Mouse (Mus musculus) myocyte (in vitro differentiated cells): ENCODE results near the gene Htr1b. TPM values are rescaled to one million over a fixed set of nuclear protein-coding genes. Genes with fewer than 3 reads are reported as not detected.

Experiments used
- H3K27me3 ChIP-seq: one replicate; pipeline ENCODE4 v1.6.1; 2011; ENCODE audit not compliant: control insufficient read depth, insufficient read depth, insufficient read length
- H3K36me3 ChIP-seq: one replicate; pipeline ENCODE4 v1.6.1; 2011; ENCODE audit not compliant: control insufficient read depth, insufficient read depth
- H3K4me2 ChIP-seq: one replicate; pipeline ENCODE4 v1.6.1; 2011; ENCODE audit warnings: low read depth, control low read depth
- H3K4me3 ChIP-seq: one replicate; pipeline ENCODE4 v1.5.1; 2011; ENCODE audit warnings: mild to moderate bottlenecking, control low read depth, moderate library complexity
- H3K79me2 ChIP-seq: one replicate; pipeline ENCODE4 v1.6.1; 2011; ENCODE audit not compliant: control insufficient read depth, insufficient read depth
- H3ac ChIP-seq: one replicate; pipeline ENCODE4 v1.6.1; 2011; ENCODE audit not compliant: control insufficient read depth, insufficient read length
- CEBPB ChIP-seq: IDR thresholded peaks from 2 replicates; pipeline ENCODE4 v1.6.1; 2011; ENCODE audit warnings: mild to moderate bottlenecking, moderate library complexity; ENCODE audit not compliant: poor library complexity, insufficient read depth, severe bottlenecking
- E2F4 ChIP-seq: IDR thresholded peaks from one replicate; pipeline ENCODE4 v1.6.1; 2011; ENCODE audit warnings: mild to moderate bottlenecking, control low read depth, moderate library complexity; ENCODE audit not compliant: insufficient read depth
- MAX ChIP-seq: IDR thresholded peaks from one replicate; pipeline ENCODE4 v1.6.1; 2011; ENCODE audit warnings: low read depth, mild to moderate bottlenecking, control low read depth
- MYOD1 ChIP-seq, 3 experiments: IDR thresholded peaks; one replicate each; pipeline ENCODE4 v1.6.1; 2011; ENCODE audit warnings: control low read depth in 2 of 3, low read depth in 2 of 3, mild to moderate bottlenecking in 2 of 3, moderate library complexity in 1 of 3; ENCODE audit not compliant: insufficient read length in 2 of 3, control insufficient read depth in 1 of 3
- MYOG ChIP-seq, 3 experiments: IDR thresholded peaks; one replicate each; pipeline ENCODE4 v1.6.1; 2011; ENCODE audit warnings: control low read depth in 2 of 3, low read depth in 2 of 3, mild to moderate bottlenecking in 2 of 3; ENCODE audit not compliant: insufficient read length in 2 of 3, control insufficient read depth in 1 of 3, insufficient read depth in 1 of 3
- POLR2A ChIP-seq: IDR thresholded peaks from one replicate; pipeline ENCODE4 v1.6.1; 2011; ENCODE audit warnings: low read depth, mild to moderate bottlenecking, control low read depth, moderate library complexity; ENCODE audit not compliant: insufficient read length
- POLR2AphosphoS2 ChIP-seq: IDR thresholded peaks from one replicate; pipeline ENCODE4 v1.6.1; 2011; ENCODE audit warnings: low read depth, control low read depth; ENCODE audit not compliant: insufficient read length
- REST ChIP-seq: IDR thresholded peaks from one replicate; pipeline ENCODE4 v1.6.1; 2011; ENCODE audit warnings: mild to moderate bottlenecking, control low read depth, moderate library complexity; ENCODE audit not compliant: insufficient read depth, insufficient read length
- SRF ChIP-seq: IDR thresholded peaks from one replicate; pipeline ENCODE4 v1.6.1; 2011; ENCODE audit warnings: low read depth; ENCODE audit not compliant: control insufficient read depth, insufficient read length
- TCF12 ChIP-seq: IDR thresholded peaks from one replicate; pipeline ENCODE4 v1.6.1; 2011; ENCODE audit warnings: mild to moderate bottlenecking, control low read depth; ENCODE audit not compliant: poor library complexity, insufficient read depth, severe bottlenecking
- TCF3 ChIP-seq: IDR thresholded peaks from one replicate; pipeline ENCODE4 v1.6.1; 2011; ENCODE audit warnings: low read depth, control low read depth; ENCODE audit not compliant: insufficient read length
- USF1 ChIP-seq: IDR thresholded peaks from one replicate; pipeline ENCODE4 v1.6.1; 2011; ENCODE audit warnings: low read depth, mild to moderate bottlenecking, control low read depth, moderate library complexity
- polyA plus RNA-seq: library from polyadenylated mRNA; unstranded; fragments of >200 nt; fragmentation: generic; extraction: Trizol; gene quantifications from one replicate; pipeline ENCODE4 v1.2.1, GENCODE M21; 2012; ENCODE audit warnings: missing spikeins

Gene Htr1b
- polyA plus RNA-seq, 1 experiment = 2.4 TPM

DNA sequence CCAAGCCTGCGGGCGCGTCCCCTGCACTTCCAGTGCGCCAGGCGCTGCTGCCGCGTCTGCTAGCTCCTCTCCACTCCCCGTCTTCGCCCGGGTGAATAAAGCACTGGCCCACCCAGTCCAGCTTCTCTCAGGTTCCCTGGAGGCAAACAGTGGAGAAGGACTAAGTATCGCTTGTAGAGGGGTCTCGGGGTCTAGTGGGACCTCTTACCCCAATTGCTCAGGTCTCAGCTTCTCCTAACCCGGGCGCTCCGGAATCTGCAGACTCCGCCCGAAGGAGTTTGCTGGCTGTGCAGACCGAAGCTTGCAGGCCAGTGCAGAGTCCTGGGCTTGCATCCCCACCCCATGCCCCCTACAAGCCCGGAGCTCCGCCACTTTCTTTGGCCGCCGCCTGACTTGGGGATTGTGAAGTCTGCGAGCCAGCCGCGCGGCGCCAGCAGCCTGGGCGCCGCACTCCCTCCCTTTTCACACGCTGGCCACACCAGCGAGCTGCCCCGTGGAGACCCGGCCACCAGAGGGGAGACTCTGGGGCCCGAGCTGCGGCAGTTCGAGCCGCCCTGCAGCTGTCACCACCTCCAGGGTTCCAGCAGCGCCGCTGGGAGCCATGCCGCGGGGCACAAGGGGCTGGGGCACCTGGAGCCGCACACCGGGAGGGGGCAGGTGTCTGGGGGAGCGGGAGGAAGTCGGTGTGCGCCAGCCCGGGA lies 742 bp downstream of the Htr1b start:
- peak overlapping the region; percentile 95 for H3K4me2 ChIP-seq
- no peaks in the 10 kb centered on the region for H3K27me3 ChIP-seq
- peaks cover 40% of the 10 kb centered on the region for H3K79me2 ChIP-seq
- peak overlapping the region; percentile 87 for H3K4me3 ChIP-seq
- H3K36me3 ChIP-seq = no peaks in the 10 kb centered on the region
- TF ChIP-seq USF1 = no peak
- peak; percentile 43 for TF ChIP-seq POLR2A
- TF ChIP-seq MYOG (IDR thresholded peaks at IDR 0.05; ENCODE audit: control insufficient read depth in 1 of 3, insufficient read depth in 1 of 3, insufficient read length in 2 of 3, low read depth in 2 of 3) = peak in 2 of 3 experiments; percentile 38 to 54
- TF ChIP-seq MYOD1 (IDR thresholded peaks at IDR 0.05; ENCODE audit: control insufficient read depth in 1 of 3, insufficient read length in 2 of 3, low read depth in 2 of 3) = peak in 2 of 3 experiments; percentile 27 to 31
- no peak for TF ChIP-seq TCF3
- H3ac ChIP-seq = peak overlapping the region; percentile 49

DNA sequence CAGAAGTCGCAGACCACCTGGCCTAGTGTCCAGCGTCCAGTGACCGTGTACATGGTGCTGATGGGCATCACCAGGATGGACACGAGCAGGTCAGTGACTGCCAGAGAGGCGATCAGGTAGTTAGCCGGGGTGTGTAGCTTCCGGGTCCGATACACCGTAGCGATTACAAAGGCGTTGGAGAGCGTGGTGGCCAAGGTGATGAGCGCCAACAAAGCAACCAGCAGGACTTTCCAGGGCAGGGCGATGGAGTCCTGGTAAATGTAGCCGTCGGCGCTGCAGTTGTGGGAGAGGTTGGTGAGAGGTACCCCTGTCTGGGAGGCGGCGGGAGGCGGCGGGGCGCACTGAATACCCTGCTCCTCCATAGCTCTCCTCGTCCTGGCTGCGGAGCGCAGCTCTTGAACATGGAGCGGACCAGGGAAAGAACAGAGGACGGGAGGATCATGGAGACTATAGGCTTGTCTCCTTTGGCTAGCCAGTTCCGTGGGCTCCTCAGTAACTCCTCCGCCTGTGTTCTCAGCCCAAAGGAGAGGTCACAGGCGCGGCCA lies 1.4 kb downstream of the Htr1b start:
- Histone ChIP-seq H3ac (peak overlapping the region; percentile 49), H3K4me2 (peak overlapping the region; percentile 95), H3K79me2 (peaks cover 40% of the 10 kb centered on the region), H3K36me3 (no peaks in the 10 kb centered on the region), H3K4me3 (peak overlapping the region; percentile 87), H3K27me3 (no peaks in the 10 kb centered on the region)
- TF ChIP-seq POLR2A (peak; percentile 30), MYOD1 (IDR thresholded peaks at IDR 0.05; ENCODE audit: control insufficient read depth in 1 of 3, insufficient read length in 2 of 3, low read depth in 2 of 3) (peak in 1 of 3 experiments; percentile 46), TCF12 (no peak), E2F4 (no peak), MYOG (IDR thresholded peaks at IDR 0.05; ENCODE audit: control insufficient read depth in 1 of 3, insufficient read depth in 1 of 3, insufficient read length in 2 of 3, low read depth in 2 of 3) (no peak), SRF (no peak)

DNA sequence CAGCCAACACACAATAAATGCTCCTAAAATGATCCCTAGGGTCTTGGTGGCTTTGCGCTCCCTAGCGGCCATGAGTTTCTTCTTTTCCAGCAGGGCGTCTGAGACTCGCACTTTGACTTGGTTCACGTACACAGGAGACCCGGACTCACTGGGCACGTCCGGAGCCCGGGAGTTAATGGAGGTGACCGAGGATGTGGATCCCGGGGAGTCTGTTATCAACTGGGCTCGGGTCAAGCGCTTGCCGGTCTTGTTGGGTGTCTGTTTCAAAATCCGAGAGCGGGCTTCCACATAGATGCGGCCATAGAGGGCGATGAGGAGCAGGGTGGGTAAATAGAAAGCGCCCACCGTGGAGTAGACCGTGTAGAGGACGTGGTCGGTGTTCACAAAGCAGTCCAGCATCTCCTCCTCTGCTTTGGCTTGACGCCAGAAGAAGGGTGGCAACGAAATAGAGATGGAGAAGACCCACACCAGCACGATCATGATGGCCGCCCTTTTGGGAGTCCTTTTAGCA lies 2.0 kb downstream of the Htr1b start:
- no peaks in the 10 kb centered on the region for H3K36me3 ChIP-seq
- H3K4me3 ChIP-seq = peak overlapping the region; percentile 87
- H3K27me3 ChIP-seq = no peaks in the 10 kb centered on the region
- no peak for TF ChIP-seq SRF
- no peak for TF ChIP-seq E2F4
- no peak for TF ChIP-seq POLR2AphosphoS2
- TF ChIP-seq USF1 = no peak
- TF ChIP-seq MYOD1 (IDR thresholded peaks at IDR 0.05; ENCODE audit: control insufficient read depth in 1 of 3, insufficient read length in 2 of 3, low read depth in 2 of 3) = no peak
- no peak for TF ChIP-seq MYOG (IDR thresholded peaks at IDR 0.05; ENCODE audit: control insufficient read depth in 1 of 3, insufficient read depth in 1 of 3, insufficient read length in 2 of 3, low read depth in 2 of 3)
- no peak for TF ChIP-seq TCF12
- no peak for TF ChIP-seq POLR2A
- TF ChIP-seq CEBPB = no peak
- TF ChIP-seq REST = no peak
- TF ChIP-seq TCF3 = no peak
- no peak for TF ChIP-seq MAX
- peak overlapping the region; percentile 95 for H3K4me2 ChIP-seq
- peaks cover 40% of the 10 kb centered on the region for H3K79me2 ChIP-seq
- H3ac ChIP-seq = peak overlapping the region; percentile 49

DNA sequence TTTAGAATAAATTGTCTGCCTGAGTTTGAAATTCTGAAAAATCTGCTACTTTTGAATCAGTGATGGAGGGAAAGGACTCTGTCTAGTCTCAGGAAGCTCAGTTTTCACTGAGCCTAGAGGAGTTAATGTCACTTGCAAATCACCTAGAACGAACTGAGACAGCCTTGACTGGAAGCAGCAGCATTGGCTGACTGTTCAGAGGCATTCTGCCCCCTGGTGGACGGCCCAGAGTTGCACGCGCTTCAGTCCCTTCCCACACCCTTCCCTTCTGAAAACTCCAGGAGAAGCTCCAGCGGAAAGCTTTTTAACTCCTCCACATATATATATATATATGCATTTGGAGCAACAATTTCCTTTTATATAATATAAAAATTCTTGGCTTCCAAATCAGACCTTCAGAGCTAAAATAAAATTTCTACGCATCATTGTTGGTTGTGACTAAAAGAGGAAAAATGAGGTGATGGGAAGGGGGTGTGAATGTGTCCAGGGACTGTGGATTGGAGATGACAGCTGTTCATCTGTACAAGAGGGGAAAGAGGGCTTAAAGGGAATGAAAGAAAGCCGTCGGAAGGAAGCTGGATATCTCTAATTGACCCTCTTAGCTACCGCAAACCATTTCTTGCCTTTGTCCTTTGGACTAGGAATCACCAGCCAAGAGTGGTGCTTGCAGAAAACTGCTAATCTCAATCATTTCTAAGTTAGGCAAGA lies 6.6 kb downstream of the Htr1b start:
- Histone ChIP-seq H3K79me2 (peaks cover 36% of the 10 kb centered on the region), H3K4me2 (peak overlapping the region; percentile 95), H3K36me3 (no peaks in the 10 kb centered on the region), H3ac (no peak overlapping the region), H3K27me3 (no peaks in the 10 kb centered on the region), H3K4me3 (no peak overlapping the region)
- TF ChIP-seq MYOD1 (IDR thresholded peaks at IDR 0.05; ENCODE audit: control insufficient read depth in 1 of 3, insufficient read length in 2 of 3, low read depth in 2 of 3) (peak in 2 of 3 experiments; percentile 70 to 73), POLR2A (no peak), TCF12 (no peak)

DNA sequence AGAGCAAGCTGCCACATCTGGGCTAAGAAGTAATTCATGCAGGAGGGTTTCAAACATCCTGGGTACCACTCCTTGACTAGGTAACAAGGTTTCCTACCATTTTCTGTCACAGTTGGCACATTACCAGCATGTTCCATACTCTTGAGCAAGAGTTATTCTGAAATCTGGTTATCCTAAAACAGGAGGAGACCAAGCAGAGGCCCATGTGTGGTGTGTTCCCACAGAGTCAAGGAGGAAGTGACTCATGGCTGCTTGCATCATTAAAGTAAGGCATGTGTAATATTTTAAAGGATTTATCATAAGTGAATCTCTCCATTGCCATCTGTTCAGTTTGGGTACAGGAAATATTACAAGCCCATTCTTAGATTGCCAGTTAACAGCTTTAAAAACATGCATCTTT lies 7.7 kb downstream of the Htr1b start:
- H3K4me2 ChIP-seq = peak overlapping the region; percentile 59
- TF ChIP-seq POLR2AphosphoS2 (no peak), CEBPB (peak; percentile 93)
- no peaks in the 10 kb centered on the region for H3K36me3 ChIP-seq
- peaks cover 26% of the 10 kb centered on the region for H3K79me2 ChIP-seq
- H3ac ChIP-seq = no peak overlapping the region
- no peaks in the 10 kb centered on the region for H3K27me3 ChIP-seq
- no peak overlapping the region for H3K4me3 ChIP-seq
